Mouse (Mus musculus) left cerebral cortex, postnatal 14 days (tissue): ENCODE measurements around the gene Dner. TPM values are rescaled to one million over a fixed set of nuclear protein-coding genes. Genes with fewer than 3 reads are reported as not detected.

Experiments used
- DNase-seq, 2 experiments: peaks; one replicate each; pipeline ENCODE4 v3.0.0; 2021 to 2022; ENCODE audit warnings: low spot score in 2 of 2, mixed read lengths in 1 of 2
- intact Hi-C: fragments of 180-260 bp; cut with DNase I; formaldehyde crosslinking; loops from one replicate; pipeline ENCODE4 v1.15.1; 2025
- long read RNA-seq, 2 experiments: library from polyadenylated mRNA; stranded (forward); transcript quantifications; one replicate each; pipeline ENCODE4 v2.0.0; 2021
- total RNA-seq, 2 experiments: library from RNA; stranded (reverse); gene quantifications; 2 replicates each; pipeline ENCODE4 v1.2.3; 2021

Gene Dner
- total RNA-seq = 100 to 1,000 TPM; 203 to 215 TPM
- long read RNA-seq, experiment 1, transcript Dner-201 (13 exons, 3,632 nt) = major isoform, 178 of 225 reads
- long read RNA-seq, experiment 1, partial matches to known transcripts = 38 of 225 reads
- long read RNA-seq, experiment 1, other reads (novel, unspliced or antisense) = 9 of 225 reads
- long read RNA-seq, experiment 2, transcript Dner-201 (13 exons, 3,632 nt) = major isoform, 189 of 237 reads
- long read RNA-seq, experiment 2, partial matches to known transcripts = 36 of 237 reads
- long read RNA-seq, experiment 2, other reads (novel, unspliced or antisense) = 11 of 237 reads

- intact Hi-C loops = loop anchor here (5.0 to 10.0 kb wide), 6 partner anchors 73 to 968 kb away; no protein-coding TSS in a partner anchor
- peak; percentile 58 to 76 for DNase-seq
Measured at GRCm38 (mm10) chr1:84695517-84696411, at the start of gene Dner. Gene Dner, minus strand, starts transcription at chr1:84696221.

GRCm38 (mm10) chr1:84742156-84742555 is 46.1 kb upstream of the Dner start:
- intact Hi-C loops = no loop called here
- no peak for DNase-seq

GRCm38 (mm10) chr1:84740080-84740479 is 44.1 kb upstream of the Dner start:
- intact Hi-C loops = no loop called here

GRCm38 (mm10) chr1:84737097-84737496 is 41.1 kb upstream of the Dner start:
- intact Hi-C loops = loop anchor here (5.0 kb wide), 1 partner anchor 100 kb away; the partner anchor contains the start of gene Fbxo36
- DNase-seq = no peak

More at GRCm38 (mm10) chr1:84740080-84740479, 44.1 kb upstream of the Dner start:
- DNase-seq = no peak

- intact Hi-C loops = no loop called here
Measured at GRCm38 (mm10) chr1:84733799-84734198, 37.8 kb upstream of the Dner start.

GRCm38 (mm10) chr1:84731763-84732162 is 35.7 kb upstream of the Dner start:
- intact Hi-C loops = no loop called here
- DNase-seq = no peak

More at GRCm38 (mm10) chr1:84733799-84734198, 37.8 kb upstream of the Dner start:
- DNase-seq = no peak

GRCm38 (mm10) chr1:84722841-84723240 is 26.8 kb upstream of the Dner start:
- intact Hi-C loops = no loop called here
- DNase-seq = no peak

- intact Hi-C loops = no loop called here
- DNase-seq = no peak
Measured at GRCm38 (mm10) chr1:84722371-84722770, 26.4 kb upstream of the Dner start.

GRCm38 (mm10) chr1:84721942-84722341 is 25.9 kb upstream of the Dner start:
- no peak for DNase-seq
- intact Hi-C loops = no loop called here

GRCm38 (mm10) chr1:84709810-84710785 is 14.1 kb upstream of the Dner start:
- peak; percentile 87 to 92 for DNase-seq
- intact Hi-C loops = no loop called here

GRCm38 (mm10) chr1:84709406-84709805 is 13.4 kb upstream of the Dner start:
- DNase-seq = no peak
- intact Hi-C loops = no loop called here

- DNase-seq = no peak
- intact Hi-C loops = no loop called here
Measured at GRCm38 (mm10) chr1:84700254-84700653, 4.2 kb upstream of the Dner start.

- DNase-seq = peak; percentile 89 to 90
- intact Hi-C loops = loop anchor here (5.0 to 10.0 kb wide), 6 partner anchors 75 to 970 kb away; no protein-coding TSS in a partner anchor
Measured at GRCm38 (mm10) chr1:84697136-84697535, 1.1 kb upstream of the Dner start.

- intact Hi-C loops = loop anchor here (5.0 to 10.0 kb wide), 6 partner anchors 73 to 968 kb away; no protein-coding TSS in a partner anchor
Measured at GRCm38 (mm10) chr1:84694688-84695474, 1.1 kb downstream of the Dner start.

GRCm38 (mm10) chr1:84677910-84678309 is 18.1 kb downstream of the Dner start:
- no peak for DNase-seq
- intact Hi-C loops = no loop called here

More at GRCm38 (mm10) chr1:84694688-84695474, 1.1 kb downstream of the Dner start:
- peak; percentile 55 to 57 for DNase-seq

- DNase-seq = no peak
- intact Hi-C loops = no loop called here
Measured at GRCm38 (mm10) chr1:84668100-84668846, 27.7 kb downstream of the Dner start.

GRCm38 (mm10) chr1:84667660-84668059 is 28.4 kb downstream of the Dner start:
- DNase-seq = peak in 1 of 2 experiments; percentile 27

More at GRCm38 (mm10) chr1:84667660-84668059, 28.4 kb downstream of the Dner start:
- intact Hi-C loops = no loop called here
